Mouse (Mus musculus): ENCODE measurements around the gene Osgep.

GRCm38 (mm10) chr14:50930377-50930753, 5.7 kb upstream of the Osgep start:
- TF ChIP-seq GATA1 (IDR thresholded peaks at IDR 0.05; ENCODE audit: borderline replicate concordance, low read length) (no peak), CTCF (IDR thresholded peaks at IDR 0.05; ENCODE audit: low read depth, low read length) (no peak)
